Mouse (Mus musculus) bone marrow macrophage, adult 2 months (primary cell): Measurements from ENCODE around the gene Gss.

Source experiments
- CTCF ChIP-seq: IDR thresholded peaks from 2 replicates; pipeline ENCODE4 v1.5.1; 2012; ENCODE audit warnings: low read depth, mild to moderate bottlenecking, low read length, moderate library complexity
- POLR2A ChIP-seq: IDR thresholded peaks from 2 replicates; pipeline ENCODE4 v1.6.1; 2012; ENCODE audit warnings: mild to moderate bottlenecking, low read depth, low read length, borderline replicate concordance

DNA sequence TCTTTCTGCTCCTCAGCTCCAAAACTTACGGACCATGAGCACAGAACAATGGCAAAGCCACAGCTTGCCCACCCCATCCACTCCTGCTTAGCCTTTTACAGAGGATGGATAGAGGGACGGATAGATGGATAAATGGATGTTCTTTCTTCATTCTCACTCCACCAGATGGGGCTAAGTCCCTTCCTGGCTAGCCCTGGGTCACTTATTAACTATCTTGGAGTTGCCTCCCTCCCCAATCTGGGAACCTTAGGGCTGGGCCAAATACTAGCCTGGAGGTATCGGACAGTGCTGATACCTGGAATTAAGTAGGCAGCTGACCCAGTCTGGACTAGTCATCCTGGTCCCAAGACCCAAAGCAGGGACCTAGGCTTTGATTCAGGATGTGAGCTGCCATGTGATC lies 11.1 kb upstream of the Gss start:
- TF ChIP-seq CTCF (no peak), POLR2A (no peak)
